Mouse (Mus musculus): ENCODE results near the gene Gm44965.

The Gm44965 gene

GRCm38 (mm10) chr6:48626464-48626863, 32.7 kb downstream of the Gm44965 start, which contains the start of gene AI854703:
TSS of gene AI854703 (plus strand) at chr6:48626764.
- no peak for DNase-seq (ENCODE audit: low spot score)

DNA sequence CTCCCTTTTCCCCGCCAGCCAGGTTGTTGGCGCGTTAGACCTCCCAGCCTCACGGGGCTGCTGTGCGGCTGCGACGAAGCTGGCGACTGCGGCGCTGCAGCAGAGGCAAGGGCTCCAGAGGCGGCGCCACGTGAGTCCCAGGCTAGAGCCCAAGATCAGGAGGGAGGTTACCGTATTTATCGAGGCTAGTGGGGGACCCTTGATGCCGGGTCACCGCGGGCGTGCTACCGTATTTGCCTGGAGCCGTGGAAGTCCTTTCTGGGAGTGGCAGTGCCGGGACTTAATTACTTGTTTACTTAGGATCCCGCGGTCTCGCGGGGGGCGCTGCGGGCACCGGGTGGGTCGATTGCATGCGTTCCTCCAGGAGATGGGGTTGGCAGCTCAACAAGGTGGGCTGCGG, 33.2 kb downstream of the Gm44965 start:
- peak; percentile 40 for DNase-seq (ENCODE audit: low spot score)

DNA sequence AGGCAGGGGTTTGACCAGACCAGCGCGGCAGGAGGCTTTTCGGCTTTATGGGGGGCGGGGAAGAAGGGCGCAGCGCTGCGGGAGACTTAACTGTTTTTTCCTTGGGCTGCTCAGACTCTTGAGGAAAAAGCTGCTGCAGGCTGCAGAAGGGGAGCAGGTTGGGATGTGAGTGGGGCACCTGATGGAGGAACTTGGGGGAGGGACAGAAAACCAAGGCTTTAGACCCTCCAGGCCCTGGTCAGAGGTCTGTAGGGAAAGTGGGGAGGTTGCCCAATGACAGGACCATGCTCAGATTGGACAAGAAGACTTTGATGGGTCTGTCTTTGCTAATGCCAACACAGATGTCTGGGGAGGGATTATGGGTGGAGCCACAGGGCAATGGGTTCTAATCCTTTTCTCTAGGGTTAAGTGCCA, 33.8 kb downstream of the Gm44965 start:
- DNase-seq (ENCODE audit: low spot score) = no peak

GRCm38 (mm10) chr6:48628377-48628776, 34.6 kb downstream of the Gm44965 start:
- no peak for DNase-seq (ENCODE audit: low spot score)

GRCm38 (mm10) chr6:48628808-48629660, 35.3 kb downstream of the Gm44965 start:
- no peak for DNase-seq (ENCODE audit: low spot score)

DNA sequence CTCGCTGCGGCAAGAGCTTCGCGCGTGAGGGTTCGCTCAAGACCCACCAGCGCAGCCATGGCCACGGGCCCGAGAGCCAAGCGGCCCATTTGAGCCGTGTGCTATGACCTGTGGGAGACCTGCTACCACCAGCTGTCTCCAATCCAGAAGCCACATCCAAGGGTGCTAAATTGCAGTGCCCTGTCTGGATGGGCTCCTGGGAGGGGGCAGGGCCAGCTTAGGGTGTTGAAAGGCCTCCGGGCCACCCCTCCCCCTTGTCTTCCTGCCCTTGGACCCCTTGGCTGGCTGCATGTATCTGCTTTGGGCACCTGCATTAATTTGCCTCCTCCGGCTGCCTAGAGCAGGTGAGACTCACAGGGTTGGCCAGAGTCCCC, 35.9 kb downstream of the Gm44965 start:
- DNase-seq (ENCODE audit: low spot score) = no peak

GRCm38 (mm10) chr6:48630831-48631230, 37.1 kb downstream of the Gm44965 start:
- no peak for DNase-seq (ENCODE audit: low spot score)

DNA sequence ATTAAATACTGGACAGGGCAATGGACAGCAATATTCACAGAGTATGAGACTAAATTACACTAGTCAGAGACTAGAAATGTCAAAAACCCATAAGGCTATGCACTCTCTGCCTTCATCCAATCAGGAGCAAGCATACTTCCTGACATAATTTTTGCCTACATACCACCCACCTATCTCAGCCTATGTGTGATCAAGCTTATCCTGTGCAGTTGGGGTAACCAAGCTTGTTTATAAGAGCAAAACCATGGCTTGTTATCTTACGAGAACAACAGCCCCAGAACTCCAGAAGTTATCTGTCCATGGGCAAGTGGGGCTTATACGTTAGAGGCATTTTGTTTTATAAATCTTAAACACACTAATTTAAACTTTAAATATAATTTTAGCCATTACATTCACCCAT, 41.4 kb downstream of the Gm44965 start:
- DNase-seq (ENCODE audit: low spot score) = no peak

GRCm38 (mm10) chr6:48636515-48636914, 42.8 kb downstream of the Gm44965 start:
- DNase-seq (ENCODE audit: low spot score) = no peak

GRCm38 (mm10) chr6:48637811-48638500, 44.2 kb downstream of the Gm44965 start:
- DNase-seq (ENCODE audit: low spot score) = no peak

DNA sequence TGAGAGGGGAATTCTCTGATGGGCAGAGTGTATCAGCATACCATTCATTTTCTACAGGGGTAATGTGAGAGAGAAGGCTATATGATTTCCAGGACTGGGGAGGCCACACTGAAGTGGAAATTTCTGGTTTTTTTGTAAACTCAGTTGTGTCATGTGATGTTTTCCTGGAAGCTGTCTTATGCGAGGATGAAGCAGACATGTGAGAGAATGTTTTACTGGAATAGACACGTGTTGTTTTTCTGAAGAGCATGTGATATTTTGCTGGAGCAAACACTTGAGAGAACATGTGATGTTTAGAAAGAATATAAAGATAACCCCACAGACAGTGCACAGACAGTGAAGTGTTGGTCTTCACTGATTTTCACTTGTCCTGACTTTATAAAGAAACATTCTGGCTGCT, 44.8 kb downstream of the Gm44965 start:
- DNase-seq (ENCODE audit: low spot score) = no peak

GRCm38 (mm10) chr6:48641391-48641790, 47.6 kb downstream of the Gm44965 start:
- DNase-seq (ENCODE audit: low spot score) = no peak

DNA sequence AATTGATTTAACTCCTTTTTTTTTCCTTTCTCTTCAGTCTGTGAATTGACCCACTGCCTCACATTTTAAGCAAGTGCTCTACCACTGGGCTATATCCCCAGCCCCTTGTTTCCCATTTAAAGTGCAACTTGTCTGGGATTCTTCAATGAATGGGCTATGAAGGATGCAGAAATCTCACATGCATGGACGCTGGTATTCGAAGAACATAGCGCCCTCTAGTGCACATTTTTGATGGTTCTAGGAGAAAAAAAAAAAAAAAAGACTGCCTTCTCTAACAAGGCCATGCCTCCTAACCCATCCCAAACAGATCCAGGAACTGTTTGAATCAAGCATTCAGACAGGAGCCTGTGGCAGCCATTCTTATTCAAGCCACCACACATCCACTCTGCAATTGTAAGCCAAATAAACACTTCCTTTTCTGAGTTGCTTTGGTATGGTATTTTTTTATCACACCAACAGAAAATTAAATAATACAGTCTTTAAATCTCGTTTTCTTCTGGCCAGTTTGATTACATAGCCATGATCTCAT, 49.1 kb downstream of the Gm44965 start:
- DNase-seq (ENCODE audit: low spot score) = no peak

DNA sequence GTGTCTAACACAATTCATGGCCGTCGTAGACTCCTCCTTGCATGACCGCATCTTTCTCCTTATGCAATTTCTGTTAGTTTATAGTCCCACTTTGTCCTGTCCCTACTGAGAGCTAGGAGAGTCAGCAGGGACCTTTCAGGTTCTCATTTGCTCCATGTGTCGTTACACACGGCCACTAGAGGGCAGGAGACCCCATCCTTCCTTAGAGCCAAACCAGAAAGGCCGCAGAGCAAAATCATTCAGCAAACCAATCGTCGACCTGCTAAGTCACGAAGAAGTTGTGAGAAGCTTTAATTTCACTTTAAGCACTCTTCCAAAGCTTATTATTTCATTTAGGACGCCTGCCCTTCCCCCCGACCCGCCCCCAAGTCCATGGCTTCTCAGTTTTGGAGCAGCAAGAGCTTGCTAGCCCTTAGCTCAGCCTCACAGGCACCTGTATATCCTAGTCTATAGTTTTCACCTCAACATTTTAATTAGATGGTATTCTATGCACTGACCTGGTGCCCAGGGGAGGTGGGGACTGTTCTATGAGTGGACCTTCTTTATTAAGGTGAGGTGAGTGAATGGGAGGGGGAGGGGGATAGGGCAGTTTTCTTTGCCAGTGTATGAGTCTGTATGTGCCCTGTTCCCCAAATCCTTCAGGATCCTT, 52.0 kb downstream of the Gm44965 start:
- peak; percentile 41 for DNase-seq (ENCODE audit: low spot score)

- no peak for DNase-seq (ENCODE audit: low spot score)
These were observed 52.6 kb downstream of the Gm44965 start for GRCm38 (mm10) chr6:48646309-48646690.

- DNase-seq (ENCODE audit: low spot score) = no peak
These were observed 53.3 kb downstream of the Gm44965 start, which contains the start of gene Gimap8 for GRCm38 (mm10) chr6:48646995-48647394. TSS of gene Gimap8 (plus strand) at chr6:48647234.

DNA sequence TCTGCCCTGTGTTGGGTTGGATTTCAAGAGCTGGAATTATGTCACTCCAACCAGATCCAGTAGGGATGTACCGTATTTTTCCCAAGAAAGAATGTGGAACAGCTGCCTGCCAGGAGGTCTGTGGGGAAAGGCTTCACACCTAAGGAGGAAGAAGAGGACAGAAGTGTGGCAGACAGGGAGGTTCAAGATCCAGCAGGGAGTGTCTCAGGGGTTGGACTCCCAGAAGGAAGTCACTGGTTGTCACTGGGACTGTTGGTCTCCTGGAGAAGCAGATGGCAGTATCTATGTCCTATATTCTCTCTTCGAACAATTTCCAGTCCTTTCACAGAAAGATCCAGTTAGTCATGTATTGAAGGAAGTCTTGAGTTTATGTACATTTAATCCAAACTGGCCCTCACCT, 53.9 kb downstream of the Gm44965 start:
- DNase-seq (ENCODE audit: low spot score) = no peak

DNA sequence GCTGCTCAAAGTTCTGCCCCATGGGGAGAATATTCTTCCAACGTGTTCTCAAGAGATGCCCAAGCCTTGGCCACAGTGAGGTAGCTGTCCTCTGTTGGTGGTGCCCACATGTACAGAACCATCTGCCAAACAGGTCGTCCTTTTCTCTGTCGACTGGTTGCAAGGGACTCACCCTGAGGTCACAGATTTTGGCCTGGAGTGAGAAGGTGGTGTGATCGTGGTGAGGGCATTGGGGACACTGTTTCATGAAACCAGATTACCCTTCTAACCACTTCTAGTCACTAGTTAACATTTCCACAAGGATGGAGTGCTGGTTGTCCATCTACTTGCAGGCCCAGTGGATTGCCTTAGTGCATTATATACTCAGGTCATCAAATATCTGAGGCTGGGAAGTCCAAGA, 55.0 kb downstream of the Gm44965 start:
- DNase-seq (ENCODE audit: low spot score) = no peak

GRCm38 (mm10) chr6:48650041-48650440, 56.3 kb downstream of the Gm44965 start:
- DNase-seq (ENCODE audit: low spot score) = no peak

- DNase-seq (ENCODE audit: low spot score) = no peak
These were observed 65.0 kb downstream of the Gm44965 start for GRCm38 (mm10) chr6:48658721-48659120.

DNA sequence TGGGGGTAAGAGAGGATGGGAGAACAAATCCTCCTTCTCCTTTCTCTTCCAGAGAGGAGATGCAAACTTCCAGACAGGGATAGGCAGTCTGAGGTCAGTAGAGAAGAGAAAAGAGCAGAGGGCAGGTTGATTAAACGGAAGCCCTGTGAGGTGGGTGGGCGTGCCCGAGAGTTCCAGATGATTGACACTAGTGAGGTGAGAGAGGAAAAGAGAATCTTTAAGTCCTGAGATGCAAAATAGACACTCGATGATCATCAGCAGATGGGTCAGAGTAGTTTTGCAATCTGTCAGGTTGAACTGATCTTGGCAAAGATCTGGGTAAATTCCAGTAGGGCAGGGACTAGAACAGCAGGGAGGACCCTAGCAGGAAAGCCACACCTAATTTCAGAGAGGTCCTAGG, 71.0 kb downstream of the Gm44965 start:
- no peak for DNase-seq (ENCODE audit: low spot score)

- DNase-seq (ENCODE audit: low spot score) = no peak
These were observed 71.7 kb downstream of the Gm44965 start for GRCm38 (mm10) chr6:48665471-48665870.

GRCm38 (mm10) chr6:48666159-48666586, 72.4 kb downstream of the Gm44965 start:
- no peak for DNase-seq (ENCODE audit: low spot score)

Data from ovary, adult 18-20 months (tissue).